Mouse (Mus musculus): ENCODE data around the gene Hpgd. TPM values are rescaled to one million over a fixed set of nuclear protein-coding genes. Genes with fewer than 3 reads are reported as not detected.
A peak's percentile ranks its signal among the peaks of the same experiment; 100 is the strongest.
"Not testable (repeated sequence)": the region's sequence is repeated elsewhere in the genome, so short reads cannot be mapped to it uniquely, and the experiment has no call there.

Gene Hpgd
- polyA plus RNA-seq, 1 experiment from 2014 or later = 71.8 TPM

GRCm38 (mm10) chr8:56286717-56287116 lies 7.7 kb upstream of the Hpgd start:
- H3K4me2 ChIP-seq = no peak overlapping the region
- no peak overlapping the region for H3K4me3 ChIP-seq
- no peaks in the 10 kb centered on the region for H3K27me3 ChIP-seq
- no peak for ATAC-seq (ENCODE audit: insufficient number of reproducible peaks, insufficient read depth, low FRiP score, low TSS enrichment, low read depth)
- peak overlapping the region; percentile 22; the same call in 1 of the 2 replicates for H3K27ac ChIP-seq
- peaks cover 24% of the 10 kb centered on the region for H3K4me1 ChIP-seq
- 56% methylated on average over 2 of the region's 2 CpGs for WGBS
- H3K9me3 ChIP-seq = no peaks in the 10 kb centered on the region
- no peak overlapping the region for H3K9ac ChIP-seq
- H3K36me3 ChIP-seq = no peaks in the 10 kb centered on the region

- Histone ChIP-seq H3K9me3 (no peaks in the 10 kb centered on the region), H3K4me3 (no peak overlapping the region), H3K4me1 (peaks cover 24% of the 10 kb centered on the region), H3K27ac (peak overlapping the region; percentile 48; the same call in 1 of the 2 replicates), H3K9ac (no peak overlapping the region), H3K36me3 (no peaks in the 10 kb centered on the region), H3K27me3 (peaks cover 4% of the 10 kb centered on the region; the same call in 1 of the 2 replicates), H3K4me2 (no peak overlapping the region)
- no peak for ATAC-seq (ENCODE audit: insufficient number of reproducible peaks, insufficient read depth, low FRiP score, low TSS enrichment, low read depth)
- 74% methylated on average over 7 of the region's 7 CpGs for WGBS
Measured at GRCm38 (mm10) chr8:56287370-56288072, 6.9 kb upstream of the Hpgd start.

- H3K4me1 ChIP-seq = peaks cover 7% of the 10 kb centered on the region
- H3K9me3 ChIP-seq = no peaks in the 10 kb centered on the region
- no peak overlapping the region for H3K4me3 ChIP-seq
- WGBS = 87% methylated on average over 7 of the region's 7 CpGs
- H3K9ac ChIP-seq = no peak overlapping the region
- no peak overlapping the region for H3K27ac ChIP-seq
- ATAC-seq (ENCODE audit: insufficient number of reproducible peaks, insufficient read depth, low FRiP score, low TSS enrichment, low read depth) = no peak
- peaks cover 15% of the 10 kb centered on the region for H3K27me3 ChIP-seq
- H3K36me3 ChIP-seq = no peaks in the 10 kb centered on the region
- no peak overlapping the region for H3K4me2 ChIP-seq
Measured at GRCm38 (mm10) chr8:56292318-56292717, 2.1 kb upstream of the Hpgd start.

- Histone ChIP-seq H3K4me3 (peak overlapping the region; percentile 63), H3K27ac (no peak overlapping the region), H3K4me2 (peak overlapping the region; percentile 89), H3K27me3 (peaks cover 15% of the 10 kb centered on the region), H3K9me3 (no peaks in the 10 kb centered on the region), H3K4me1 (peaks cover 5% of the 10 kb centered on the region), H3K36me3 (no peaks in the 10 kb centered on the region), H3K9ac (0 out of 2 replicates have a peak overlapping the region, but pooled peaks have one; percentile 11)
- WGBS = 10% methylated on average over 8 of the region's 8 CpGs
- ATAC-seq (ENCODE audit: insufficient number of reproducible peaks, insufficient read depth, low FRiP score, low TSS enrichment, low read depth) = no peak
Measured at GRCm38 (mm10) chr8:56293480-56293879, 905 bp upstream of the Hpgd start.

GRCm38 (mm10) chr8:56294886-56295555 lies 636 bp downstream of the Hpgd start:
- peak overlapping the region; percentile 82 for H3K9ac ChIP-seq
- peak overlapping the region; percentile 79 for H3K27ac ChIP-seq
- H3K4me3 ChIP-seq = peak overlapping the region; percentile 63
- whole genome bisulfite sequencing = 9% methylated on average over 14 of the region's 14 CpGs
- H3K36me3 ChIP-seq = no peaks in the 10 kb centered on the region
- no peak for ATAC-seq (ENCODE audit: insufficient number of reproducible peaks, insufficient read depth, low FRiP score, low TSS enrichment, low read depth)
- H3K4me1 ChIP-seq = peaks cover 5% of the 10 kb centered on the region
- no peaks in the 10 kb centered on the region for H3K9me3 ChIP-seq
- peaks cover 15% of the 10 kb centered on the region for H3K27me3 ChIP-seq
- H3K4me2 ChIP-seq = peak overlapping the region; percentile 89

GRCm38 (mm10) chr8:56299421-56299820 lies 5.0 kb downstream of the Hpgd start:
- Histone ChIP-seq H3K4me2 (no peak overlapping the region), H3K9ac (no peak overlapping the region), H3K27me3 (peaks cover 8% of the 10 kb centered on the region), H3K27ac (no peak overlapping the region), H3K36me3 (no peaks in the 10 kb centered on the region), H3K9me3 (no peaks in the 10 kb centered on the region), H3K4me1 (no peaks in the 10 kb centered on the region), H3K4me3 (no peak overlapping the region)
- ATAC-seq (ENCODE audit: insufficient number of reproducible peaks, insufficient read depth, low FRiP score, low TSS enrichment, low read depth) = no peak
- WGBS = 66% methylated on average over 5 of the region's 5 CpGs

GRCm38 (mm10) chr8:56301303-56301702 lies 6.9 kb downstream of the Hpgd start:
- H3K4me3 ChIP-seq; ATAC-seq (ENCODE audit: insufficient number of reproducible peaks, insufficient read depth, low FRiP score, low TSS enrichment, low read depth); H3K4me2 ChIP-seq; H3K36me3 ChIP-seq; H3K27ac ChIP-seq; H3K9ac ChIP-seq; H3K9me3 ChIP-seq; H3K27me3 ChIP-seq; H3K4me1 ChIP-seq: not testable (repeated sequence)
- 86% methylated on average over 3 of the region's 3 CpGs for WGBS

GRCm38 (mm10) chr8:56304595-56304994 lies 10.2 kb downstream of the Hpgd start:
- Histone ChIP-seq H3K27me3 (no peaks in the 10 kb centered on the region), H3K36me3 (no peaks in the 10 kb centered on the region), H3K9me3 (no peaks in the 10 kb centered on the region), H3K4me3 (no peak overlapping the region), H3K9ac (no peak overlapping the region), H3K27ac (no peak overlapping the region), H3K4me2 (no peak overlapping the region), H3K4me1 (peaks cover 5% of the 10 kb centered on the region)
- 80% methylated on average over 7 of the region's 7 CpGs for WGBS
- no peak for ATAC-seq (ENCODE audit: insufficient number of reproducible peaks, insufficient read depth, low FRiP score, low TSS enrichment, low read depth)

GRCm38 (mm10) chr8:56313622-56314021 lies 19.2 kb downstream of the Hpgd start:
- ATAC-seq (ENCODE audit: insufficient number of reproducible peaks, insufficient read depth, low FRiP score, low TSS enrichment, low read depth) = no peak
- Histone ChIP-seq H3K4me1 (peaks cover 1% of the 10 kb centered on the region), H3K4me3 (no peak overlapping the region), H3K27me3 (no peaks in the 10 kb centered on the region), H3K4me2 (no peak overlapping the region), H3K9me3 (no peaks in the 10 kb centered on the region), H3K27ac (no peak overlapping the region), H3K36me3 (no peaks in the 10 kb centered on the region), H3K9ac (no peak overlapping the region)
- WGBS = 95% methylated on average over 2 of the region's 2 CpGs

- no peak for ATAC-seq (ENCODE audit: insufficient number of reproducible peaks, insufficient read depth, low FRiP score, low TSS enrichment, low read depth)
- no peaks in the 10 kb centered on the region for H3K36me3 ChIP-seq
- 76% methylated on average over 3 of the region's 3 CpGs for WGBS
Measured at GRCm38 (mm10) chr8:56315189-56315588, 20.8 kb downstream of the Hpgd start.

GRCm38 (mm10) chr8:56323276-56323675 lies 28.9 kb downstream of the Hpgd start:
- no peak for ATAC-seq (ENCODE audit: insufficient number of reproducible peaks, insufficient read depth, low FRiP score, low TSS enrichment, low read depth)
- Histone ChIP-seq H3K27me3 (no peaks in the 10 kb centered on the region), H3K4me3 (no peak overlapping the region), H3K36me3 (no peaks in the 10 kb centered on the region), H3K4me2 (no peak overlapping the region), H3K27ac (no peak overlapping the region), H3K4me1 (peaks cover 3% of the 10 kb centered on the region), H3K9ac (no peak overlapping the region), H3K9me3 (no peaks in the 10 kb centered on the region)
- WGBS = 85% methylated on average over 1 of the region's 1 CpGs

More at GRCm38 (mm10) chr8:56315189-56315588, 20.8 kb downstream of the Hpgd start:
- no peak overlapping the region for H3K4me2 ChIP-seq
- H3K27me3 ChIP-seq = no peaks in the 10 kb centered on the region
- H3K4me1 ChIP-seq = no peaks in the 10 kb centered on the region
- no peak overlapping the region for H3K27ac ChIP-seq
- no peak overlapping the region for H3K9ac ChIP-seq
- H3K4me3 ChIP-seq = no peak overlapping the region
- no peaks in the 10 kb centered on the region for H3K9me3 ChIP-seq

- no peaks in the 10 kb centered on the region for H3K36me3 ChIP-seq
- 18% methylated on average over 3 of the region's 3 CpGs for WGBS
- H3K27me3 ChIP-seq = no peaks in the 10 kb centered on the region
- H3K27ac ChIP-seq = peak overlapping the region; percentile 72
- ATAC-seq (ENCODE audit: insufficient number of reproducible peaks, insufficient read depth, low FRiP score, low TSS enrichment, low read depth) = no peak
- peaks cover 3% of the 10 kb centered on the region for H3K4me1 ChIP-seq
- no peak overlapping the region for H3K9ac ChIP-seq
- H3K9me3 ChIP-seq = no peaks in the 10 kb centered on the region
- no peak overlapping the region for H3K4me3 ChIP-seq
- no peak overlapping the region for H3K4me2 ChIP-seq
Measured at GRCm38 (mm10) chr8:56327709-56328108, 33.3 kb downstream of the Hpgd start.
